Mouse (Mus musculus): ENCODE data around the gene Junb. TPM values are rescaled to one million over a fixed set of nuclear protein-coding genes. Genes with fewer than 3 reads are reported as not detected.

The Junb gene
- polyA plus RNA-seq, 1 experiment from 2014 or later, result 18.4 TPM

GRCm38 (mm10) chr8:84933767-84934559 is 44.6 kb downstream of the Junb start:
- H3K4me1 ChIP-seq (ENCODE audit: control insufficient read depth, insufficient read depth, low read length), result peaks cover 11% of the 10 kb centered on the region
- no peak overlapping the region for H3K9ac ChIP-seq (ENCODE audit: low read depth, low read length)
- H3K36me3 ChIP-seq (ENCODE audit: control insufficient read depth, insufficient read depth, low read length), result no peaks in the 10 kb centered on the region
- no peak overlapping the region for H3K4me2 ChIP-seq (ENCODE audit: low read depth, low read length)
- H3K4me3 ChIP-seq (ENCODE audit: low read depth, low read length), result no peak overlapping the region
- H3K27me3 ChIP-seq (replicated peaks; ENCODE audit: control insufficient read depth, insufficient read depth, low read length), result peaks cover 72% of the 10 kb centered on the region
- WGBS, result 81% methylated on average over 16 of the region's 16 CpGs
- DNase-seq (ENCODE audit: low spot score), result no peak
- H3K27ac ChIP-seq (replicated peaks; ENCODE audit: low read depth, low read length), result no peak overlapping the region
- ATAC-seq (ENCODE audit: low read depth), result no peak
- H3K9me3 ChIP-seq (ENCODE audit: control insufficient read depth, low read length), result 0 out of 2 replicates have a peak, but pooled peaks cover 4% of the 10 kb centered on the region

GRCm38 (mm10) chr8:84930582-84930981 is 47.9 kb downstream of the Junb start:
- Histone ChIP-seq H3K27ac (replicated peaks; ENCODE audit: low read depth, low read length) (no peak overlapping the region), H3K9ac (ENCODE audit: low read depth, low read length) (no peak overlapping the region), H3K9me3 (ENCODE audit: control insufficient read depth, low read length) (no peaks in the 10 kb centered on the region), H3K4me1 (ENCODE audit: control insufficient read depth, insufficient read depth, low read length) (peaks cover 6% of the 10 kb centered on the region; the same call in 1 of the 2 replicates), H3K36me3 (ENCODE audit: control insufficient read depth, insufficient read depth, low read length) (no peaks in the 10 kb centered on the region), H3K4me2 (ENCODE audit: low read depth, low read length) (no peak overlapping the region), H3K27me3 (replicated peaks; ENCODE audit: control insufficient read depth, insufficient read depth, low read length) (peaks cover 42% of the 10 kb centered on the region), H3K4me3 (ENCODE audit: low read depth, low read length) (no peak overlapping the region)
- ATAC-seq (ENCODE audit: low read depth) (no peak), DNase-seq (ENCODE audit: low spot score) (no peak)
- WGBS, result 86% methylated on average over 13 of the region's 13 CpGs

GRCm38 (mm10) chr8:84928456-84929306 is 49.8 kb downstream of the Junb start:
- ATAC-seq (ENCODE audit: low read depth) (peak; percentile 84), DNase-seq (ENCODE audit: low spot score) (peak; percentile 69)
- Histone ChIP-seq H3K36me3 (ENCODE audit: control insufficient read depth, insufficient read depth, low read length) (no peaks in the 10 kb centered on the region), H3K4me3 (ENCODE audit: low read depth, low read length) (peak overlapping the region; percentile 40), H3K4me2 (ENCODE audit: low read depth, low read length) (peak overlapping the region; percentile 70), H3K9ac (ENCODE audit: low read depth, low read length) (peak overlapping the region; percentile 34), H3K27ac (replicated peaks; ENCODE audit: low read depth, low read length) (no peak overlapping the region), H3K27me3 (replicated peaks; ENCODE audit: control insufficient read depth, insufficient read depth, low read length) (peaks cover 23% of the 10 kb centered on the region), H3K4me1 (ENCODE audit: control insufficient read depth, insufficient read depth, low read length) (peaks cover 6% of the 10 kb centered on the region; the same call in 1 of the 2 replicates), H3K9me3 (ENCODE audit: control insufficient read depth, low read length) (no peaks in the 10 kb centered on the region)
- 3% methylated on average over 40 of the region's 52 CpGs for WGBS

GRCm38 (mm10) chr8:84927513-84927912 is 51.0 kb downstream of the Junb start:
- H3K27me3 ChIP-seq (replicated peaks; ENCODE audit: control insufficient read depth, insufficient read depth, low read length), result peaks cover 21% of the 10 kb centered on the region

GRCm38 (mm10) chr8:84925557-84925956 is 53.0 kb downstream of the Junb start:
- Histone ChIP-seq H3K27ac (replicated peaks; ENCODE audit: low read depth, low read length) (no peak overlapping the region), H3K4me1 (ENCODE audit: control insufficient read depth, insufficient read depth, low read length) (peaks cover 6% of the 10 kb centered on the region; the same call in 1 of the 2 replicates), H3K4me2 (ENCODE audit: low read depth, low read length) (no peak overlapping the region), H3K9ac (ENCODE audit: low read depth, low read length) (no peak overlapping the region), H3K27me3 (replicated peaks; ENCODE audit: control insufficient read depth, insufficient read depth, low read length) (peaks cover 15% of the 10 kb centered on the region), H3K36me3 (ENCODE audit: control insufficient read depth, insufficient read depth, low read length) (no peaks in the 10 kb centered on the region), H3K9me3 (ENCODE audit: control insufficient read depth, low read length) (no peaks in the 10 kb centered on the region), H3K4me3 (ENCODE audit: low read depth, low read length) (no peak overlapping the region)
- ATAC-seq (ENCODE audit: low read depth) (no peak), DNase-seq (ENCODE audit: low spot score) (no peak)
- WGBS, result 67% methylated on average over 7 of the region's 7 CpGs

More at GRCm38 (mm10) chr8:84927513-84927912, 51.0 kb downstream of the Junb start:
- Histone ChIP-seq H3K4me3 (ENCODE audit: low read depth, low read length) (no peak overlapping the region), H3K4me1 (ENCODE audit: control insufficient read depth, insufficient read depth, low read length) (peaks cover 6% of the 10 kb centered on the region; the same call in 1 of the 2 replicates), H3K9ac (ENCODE audit: low read depth, low read length) (no peak overlapping the region), H3K4me2 (ENCODE audit: low read depth, low read length) (no peak overlapping the region), H3K27ac (replicated peaks; ENCODE audit: low read depth, low read length) (no peak overlapping the region), H3K9me3 (ENCODE audit: control insufficient read depth, low read length) (no peaks in the 10 kb centered on the region), H3K36me3 (ENCODE audit: control insufficient read depth, insufficient read depth, low read length) (no peaks in the 10 kb centered on the region)
- ATAC-seq (ENCODE audit: low read depth) (no peak), DNase-seq (ENCODE audit: low spot score) (no peak)
- WGBS, result 74% methylated on average over 1 of the region's 1 CpGs

Small RNA genes within 50 kb of the gene (microRNA-seq; reads per million reads assigned to microRNA genes)
- not detected for gene Gm24197 (ENCODE audit: borderline number of aligned reads)

Other genes with a start within 250 kb of the Junb start
- 64.0 and 67.4 TPM in 2 replicates for gene Nfix, start 178.4 kb downstream of the Junb start, polyA plus RNA-seq (2014; fragmentation: Nextera tagmentation; extraction: Ambion mirVana)
- gene Dand5, start 155.9 kb downstream of the Junb start, polyA plus RNA-seq (2014; fragmentation: Nextera tagmentation; extraction: Ambion mirVana), result 5.8 and 6.8 TPM in 2 replicates
- gene Gadd45gip1, start 147.2 kb downstream of the Junb start, polyA plus RNA-seq (2014; fragmentation: Nextera tagmentation; extraction: Ambion mirVana), result 41.3 and 41.5 TPM in 2 replicates
- gene Rad23a, start 138.1 kb downstream of the Junb start, polyA plus RNA-seq (2014; fragmentation: Nextera tagmentation; extraction: Ambion mirVana), result 109 and 111 TPM in 2 replicates
- 805 and 891 TPM in 2 replicates for gene Calr, start 131.8 kb downstream of the Junb start, polyA plus RNA-seq (2014; fragmentation: Nextera tagmentation; extraction: Ambion mirVana)
- gene Farsa, start 121.7 kb downstream of the Junb start, polyA plus RNA-seq (2014; fragmentation: Nextera tagmentation; extraction: Ambion mirVana), result 67.1 and 76.5 TPM in 2 replicates
- 68.5 and 71.8 TPM in 2 replicates for gene Syce2, start 106.6 kb downstream of the Junb start, polyA plus RNA-seq (2014; fragmentation: Nextera tagmentation; extraction: Ambion mirVana)
- 27.3 and 33.2 TPM in 2 replicates for gene Gcdh, start 84.8 kb downstream of the Junb start, polyA plus RNA-seq (2014; fragmentation: Nextera tagmentation; extraction: Ambion mirVana)
- 2.1 and 2.2 TPM in 2 replicates for gene Klf1, start 76.8 kb downstream of the Junb start, polyA plus RNA-seq (2014; fragmentation: Nextera tagmentation; extraction: Ambion mirVana)
- 10.1 and 11.5 TPM in 2 replicates for gene Dnase2a, start 70.2 kb downstream of the Junb start, polyA plus RNA-seq (2014; fragmentation: Nextera tagmentation; extraction: Ambion mirVana)
- 3.4 and 3.6 TPM in 2 replicates for gene Mast1, start 41.4 kb downstream of the Junb start, polyA plus RNA-seq (2014; fragmentation: Nextera tagmentation; extraction: Ambion mirVana)
- 0.20 TPM in 1 of 2 replicates, not detected in the other for gene Rtbdn, start 31.7 kb downstream of the Junb start, polyA plus RNA-seq (2014; fragmentation: Nextera tagmentation; extraction: Ambion mirVana)
- gene Gm49661, start 9.3 kb downstream of the Junb start, polyA plus RNA-seq (2014; fragmentation: Nextera tagmentation; extraction: Ambion mirVana), result not detected in 2 replicates
- gene Prdx2, start 9.1 kb downstream of the Junb start, polyA plus RNA-seq (2014; fragmentation: Nextera tagmentation; extraction: Ambion mirVana), result 715 and 771 TPM in 2 replicates
- 73.7 and 88.9 TPM in 2 replicates for gene Rnaseh2a, start 9.0 kb downstream of the Junb start, polyA plus RNA-seq (2014; fragmentation: Nextera tagmentation; extraction: Ambion mirVana)
- 13.1 and 15.3 TPM in 2 replicates for gene Hook2, start 11.9 kb upstream of the Junb start, polyA plus RNA-seq (2014; fragmentation: Nextera tagmentation; extraction: Ambion mirVana)
- 0.30 and 0.58 TPM in 2 replicates for gene Best2, start 35.8 kb upstream of the Junb start, polyA plus RNA-seq (2014; fragmentation: Nextera tagmentation; extraction: Ambion mirVana)
- 97.3 and 101 TPM in 2 replicates for gene Asna1, start 46.6 kb upstream of the Junb start, polyA plus RNA-seq (2014; fragmentation: Nextera tagmentation; extraction: Ambion mirVana)
- gene Trir, start 48.1 kb upstream of the Junb start, polyA plus RNA-seq (2014; fragmentation: Nextera tagmentation; extraction: Ambion mirVana), result 127 and 133 TPM in 2 replicates
- 22.9 and 24.8 TPM in 2 replicates for gene Tnpo2, start 58.2 kb upstream of the Junb start, polyA plus RNA-seq (2014; fragmentation: Nextera tagmentation; extraction: Ambion mirVana)
- 20.9 and 25.8 TPM in 2 replicates for gene Fbxw9, start 81.3 kb upstream of the Junb start, polyA plus RNA-seq (2014; fragmentation: Nextera tagmentation; extraction: Ambion mirVana)
- gene Gm5741, start 89.3 kb upstream of the Junb start, polyA plus RNA-seq (2014; fragmentation: Nextera tagmentation; extraction: Ambion mirVana), result 0.68 TPM in 1 of 2 replicates, not detected in the other
- 44.0 and 49.5 TPM in 2 replicates for gene Dhps, start 93.0 kb upstream of the Junb start, polyA plus RNA-seq (2014; fragmentation: Nextera tagmentation; extraction: Ambion mirVana)
- gene Wdr83os, start 102.0 kb upstream of the Junb start, polyA plus RNA-seq (2014; fragmentation: Nextera tagmentation; extraction: Ambion mirVana), result 125 and 127 TPM in 2 replicates
- 33.1 and 38.6 TPM in 2 replicates for gene Wdr83, start 102.6 kb upstream of the Junb start, polyA plus RNA-seq (2014; fragmentation: Nextera tagmentation; extraction: Ambion mirVana)
- gene Man2b1, start 104.6 kb upstream of the Junb start, polyA plus RNA-seq (2014; fragmentation: Nextera tagmentation; extraction: Ambion mirVana), result 35.3 and 35.6 TPM in 2 replicates
- 1.6 TPM in 2 replicates for gene Zfp791, start 144.4 kb upstream of the Junb start, polyA plus RNA-seq (2014; fragmentation: Nextera tagmentation; extraction: Ambion mirVana)
- not detected in 2 replicates for gene Cks1brt, start 173.2 kb upstream of the Junb start, polyA plus RNA-seq (2014; fragmentation: Nextera tagmentation; extraction: Ambion mirVana)
- 0.18 TPM in 1 of 2 replicates, not detected in the other for gene Olfr371, start 247.3 kb upstream of the Junb start, polyA plus RNA-seq (2014; fragmentation: Nextera tagmentation; extraction: Ambion mirVana)

Measured in embryonic facial prominence, embryonic 14.5 days (tissue).